Mouse (Mus musculus) midbrain, embryonic 13.5 days (tissue): ENCODE data around the gene Rtl4. TPM values are rescaled to one million over a fixed set of nuclear protein-coding genes. Genes with fewer than 3 reads are reported as not detected.

Experiments
- ATAC-seq: fragments of 200-750 bp; cut with Nextera tagmentation; 2 replicates; pipeline ENCODE4 v1.8.0; 2017; ENCODE audit warnings: mild to moderate bottlenecking, moderate TSS enrichment, moderate library complexity
- H3K27ac ChIP-seq: fragments of 300-500 bp; sonication (generic); 2 replicates; pipeline ENCODE4 v1.5.1; 2015; ENCODE audit warnings: inconsistent platforms, mild to moderate bottlenecking, moderate library complexity
- H3K27me3 ChIP-seq: fragments of 300-500 bp; sonication (generic); 2 replicates; pipeline ENCODE4 v1.6.1; 2015; ENCODE audit warnings: mild to moderate bottlenecking, inconsistent platforms
- H3K36me3 ChIP-seq: fragments of 300-500 bp; sonication (generic); 2 replicates; pipeline ENCODE4 v1.6.1; 2015; ENCODE audit warnings: mild to moderate bottlenecking, inconsistent platforms
- H3K4me1 ChIP-seq: fragments of 300-500 bp; sonication (generic); replicated peaks from 2 replicates; pipeline ENCODE4 v1.6.1; 2015; ENCODE audit warnings: inconsistent platforms
- H3K4me2 ChIP-seq: fragments of 300-500 bp; sonication (generic); replicated peaks from 2 replicates; pipeline ENCODE4 v1.6.1; 2015; ENCODE audit warnings: moderate library complexity, mild to moderate bottlenecking, inconsistent platforms
- H3K4me3 ChIP-seq: fragments of 300-500 bp; sonication (generic); replicated peaks from 2 replicates; pipeline ENCODE4 v1.5.1; 2015; ENCODE audit warnings: mild to moderate bottlenecking, inconsistent platforms
- H3K9ac ChIP-seq: fragments of 300-500 bp; sonication (generic); replicated peaks from 2 replicates; pipeline ENCODE4 v1.6.1; 2015; ENCODE audit warnings: mild to moderate bottlenecking, inconsistent platforms
- H3K9me3 ChIP-seq: fragments of 300-500 bp; sonication (generic); 2 replicates; pipeline ENCODE4 v1.6.1; 2016; ENCODE audit warnings: mild to moderate bottlenecking, inconsistent platforms
- WGBS: fragments of 180-500 bp; shearing (Covaris S2); methylation state at CpG from one replicate; pipeline ENCODE4 v1.1.7; 2015; 5-methylcytosine and 5-hydroxymethylcytosine counted together
- microRNA counts: library from miRNA; unstranded; fragments of <30 nt; microRNA quantifications from one replicate; lab custom pipeline; 2016
- microRNA-seq: library from miRNA; unstranded; fragments of <30 nt; microRNA quantifications from one replicate; pipeline ENCODE4, GENCODE M21; 2016
- polyA plus RNA-seq: library from polyadenylated mRNA; unstranded; fragments of >200 nt; fragmentation: Nextera tagmentation; extraction: Ambion mirVana; gene quantifications from 2 replicates; pipeline ENCODE4 v1.2.1, GENCODE M21; 2015

Rtl4 gene
- polyA plus RNA-seq, 1 experiment from 2014 or later, result 0.57 TPM

GRCm38 (mm10) chrX:145089802-145090201, 401.1 kb downstream of the Rtl4 start:
- Histone ChIP-seq H3K9me3 (no peaks in the 10 kb centered on the region), H3K27me3 (no peaks in the 10 kb centered on the region), H3K9ac (no peak overlapping the region), H3K4me2 (no peak overlapping the region), H3K4me3 (no peak overlapping the region), H3K36me3 (no peaks in the 10 kb centered on the region), H3K27ac (no peak overlapping the region), H3K4me1 (no peaks in the 10 kb centered on the region)
- ATAC-seq, result no peak

- WGBS, result 86% methylated on average over 3 of the region's 3 CpGs
- H3K4me3 ChIP-seq, result no peak overlapping the region
- no peak overlapping the region for H3K4me2 ChIP-seq
- no peaks in the 10 kb centered on the region for H3K9me3 ChIP-seq
- H3K27ac ChIP-seq, result no peak overlapping the region
- H3K36me3 ChIP-seq, result no peaks in the 10 kb centered on the region
- H3K9ac ChIP-seq, result no peak overlapping the region
- H3K4me1 ChIP-seq, result no peaks in the 10 kb centered on the region
- H3K27me3 ChIP-seq, result no peaks in the 10 kb centered on the region
- ATAC-seq, result no peak
These were observed 401.7 kb downstream of the Rtl4 start for GRCm38 (mm10) chrX:145090360-145090759.

DNA sequence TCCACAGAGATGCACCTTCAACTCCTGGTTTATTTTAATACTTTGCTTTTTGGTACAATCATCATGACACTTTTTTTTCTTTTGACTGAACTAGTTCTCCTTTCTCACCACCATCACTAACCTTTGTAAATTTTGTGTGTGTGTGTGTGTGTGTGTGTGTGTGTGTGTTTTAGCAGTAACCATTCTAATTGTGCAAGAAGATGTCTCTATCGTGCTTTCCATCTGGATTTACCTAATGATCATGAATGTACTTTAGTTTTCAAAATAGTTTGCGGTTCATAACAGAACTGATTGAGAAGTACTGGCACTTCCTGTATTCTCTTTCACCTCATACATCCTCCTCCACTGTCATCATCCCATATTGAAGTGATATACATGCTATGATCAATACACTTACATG, 402.3 kb downstream of the Rtl4 start:
- no peaks in the 10 kb centered on the region for H3K9me3 ChIP-seq
- no peaks in the 10 kb centered on the region for H3K27me3 ChIP-seq
- no peaks in the 10 kb centered on the region for H3K4me1 ChIP-seq
- no peak overlapping the region for H3K4me2 ChIP-seq
- no peak for ATAC-seq
- no peaks in the 10 kb centered on the region for H3K36me3 ChIP-seq
- H3K27ac ChIP-seq, result no peak overlapping the region
- no peak overlapping the region for H3K9ac ChIP-seq
- H3K4me3 ChIP-seq, result no peak overlapping the region
- WGBS, result 86% methylated on average over 2 of the region's 2 CpGs

MicroRNAs encoded within 50 kb of the gene (microRNA counts, 519-probe panel; counts per million panel counts)
- microRNA mmu-miR-3472 (lab: Ali Mortazavi, UCI), result 110 counts per million, percentile 56 among the panel's probes with 10 or more counts

Small RNAs within 50 kb of the gene (microRNA-seq; reads per million reads assigned to microRNA genes)
- not detected for gene Mir3472

Other genes with a start within 250 kb of the Rtl4 start
- gene Trpc5os, start 232.3 kb upstream of the Rtl4 start, polyA plus RNA-seq, result not detected in 2 replicates
- gene Trpc5, start 727 bp upstream of the Rtl4 start, polyA plus RNA-seq, result 0.82 and 0.98 TPM in 2 replicates